ENCODE assay signal across 18 mouse cellular contexts in the genomic region with DNA sequence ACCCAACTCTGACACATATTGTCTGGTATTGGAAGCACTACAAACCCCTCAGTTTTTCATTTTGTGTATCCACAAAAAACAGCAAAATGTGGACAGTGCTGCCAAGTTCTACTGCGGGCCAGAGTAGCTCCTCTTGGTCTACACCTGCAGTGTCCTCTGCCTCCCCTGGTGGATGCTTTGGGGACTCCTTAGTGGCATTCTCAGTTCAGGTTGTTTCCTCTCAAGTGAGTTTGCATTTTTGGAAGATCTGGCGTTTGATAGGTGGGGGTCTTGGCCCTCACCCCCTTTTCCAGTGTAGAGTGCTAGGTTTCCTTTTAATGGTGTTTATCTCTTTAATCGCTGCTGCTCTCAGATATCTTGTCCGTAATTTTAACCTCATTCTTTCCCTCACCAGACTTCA.
DNase-seq lines count a peak whose midpoint lies in the region; ATAC-seq and TF ChIP-seq lines count a peak whose summit lies in the region.
"Had no signal": no experiment of that assay in that cellular context is flagged by ENCODE, and none has a peak within 500 bp of the region (broad histone marks: within the 10 kb centered on the region; RNA-seq: fewer than 3 reads in every experiment).

No protein-coding gene starts in this region.

- H3K27me3 ChIP-seq in hindbrain, postnatal 0 days (ENCODE audit: insufficient read depth, low read length) = no peaks in the 10 kb centered on the region
- H3K27me3 ChIP-seq in hindbrain, embryonic 13.5 days = no peaks in the 10 kb centered on the region
- no peaks in the 10 kb centered on the region for H3K27me3 ChIP-seq in Patski
- no peaks in the 10 kb centered on the region for H3K27me3 ChIP-seq in stomach, postnatal 0 days (ENCODE audit: control insufficient read depth, insufficient read depth, low read length)
- H3K27me3 ChIP-seq: forebrain, embryonic 15.5 days; heart, embryonic 13.5 days; midbrain, embryonic 15.5 days; neural tube, embryonic 13.5 days had no signal

- POLR2A ChIA-PET in Patski (lab: Charles Lee) = no interaction called here

- TF ChIP-seq EP300 in stomach, postnatal 0 days (optimal IDR thresholded peaks at IDR 0.05) = no peak

- H3K9ac ChIP-seq in hindbrain, postnatal 0 days (replicated peaks; ENCODE audit: low read length) = no peak overlapping the region
- no peak overlapping the region for H3K9ac ChIP-seq in hindbrain, embryonic 13.5 days
- H3K9ac ChIP-seq in stomach, postnatal 0 days (ENCODE audit: low read length) = no peak overlapping the region
- H3K9ac ChIP-seq: forebrain, embryonic 15.5 days; heart, embryonic 13.5 days; midbrain, embryonic 15.5 days; neural tube, embryonic 13.5 days had no signal

- 0 out of 2 replicates have a peak, but pooled peaks have one; percentile 17 for TF ChIP-seq CTCF in hindbrain, postnatal 0 days (IDR thresholded peaks at IDR 0.05; ENCODE audit: low read depth)
- TF ChIP-seq CTCF in Patski (IDR thresholded peaks at IDR 0.05) = peak; percentile 40
- peak; percentile 40 for TF ChIP-seq CTCF in stomach, postnatal 0 days (IDR thresholded peaks at IDR 0.05; ENCODE audit: low read depth)

- no peak overlapping the region for H3K27ac ChIP-seq in hindbrain, postnatal 0 days
- no peak overlapping the region for H3K27ac ChIP-seq in hindbrain, embryonic 13.5 days
- no peak overlapping the region for H3K27ac ChIP-seq in stomach, postnatal 0 days (replicated peaks)
- H3K27ac ChIP-seq: forebrain, embryonic 15.5 days; heart, embryonic 13.5 days; hindbrain, embryonic 10.5 days; macrophage; midbrain, embryonic 15.5 days; neural tube, embryonic 13.5 days had no signal

- no peak overlapping the region for H3K4me3 ChIP-seq in hindbrain, postnatal 0 days (ENCODE audit: low read length)
- H3K4me3 ChIP-seq in hindbrain, embryonic 13.5 days = no peak overlapping the region
- H3K4me3 ChIP-seq in stomach, postnatal 0 days (ENCODE audit: low read depth, low read length) = no peak overlapping the region
- H3K4me3 ChIP-seq: forebrain, embryonic 15.5 days; heart, embryonic 13.5 days; hindbrain, embryonic 10.5 days; midbrain, embryonic 15.5 days; neural tube, embryonic 13.5 days had no signal

- no peaks in the 10 kb centered on the region for H3K9me3 ChIP-seq in hindbrain, postnatal 0 days (ENCODE audit: low read length)
- H3K9me3 ChIP-seq in hindbrain, embryonic 13.5 days = no peaks in the 10 kb centered on the region
- H3K9me3 ChIP-seq in stomach, postnatal 0 days (ENCODE audit: control insufficient read depth, low read length) = no peaks in the 10 kb centered on the region
- H3K9me3 ChIP-seq: forebrain, embryonic 15.5 days; heart, embryonic 13.5 days; hindbrain, embryonic 10.5 days; midbrain, embryonic 15.5 days; neural tube, embryonic 13.5 days had no signal

- no peak for ATAC-seq in hindbrain, postnatal 0 days
- ATAC-seq in hindbrain, embryonic 13.5 days (ENCODE audit: low FRiP score) = no peak
- no peak for ATAC-seq in Patski
- no peak for ATAC-seq in stomach, postnatal 0 days (ENCODE audit: low FRiP score, low TSS enrichment)
- ATAC-seq: forebrain, embryonic 15.5 days; midbrain, embryonic 15.5 days had no signal

- no peaks in the 10 kb centered on the region for H3K36me3 ChIP-seq in hindbrain, postnatal 0 days (ENCODE audit: insufficient read depth, low read length)
- H3K36me3 ChIP-seq in hindbrain, embryonic 13.5 days = no peaks in the 10 kb centered on the region
- H3K36me3 ChIP-seq in stomach, postnatal 0 days (ENCODE audit: control insufficient read depth, insufficient read depth, low read length) = no peaks in the 10 kb centered on the region
- H3K36me3 ChIP-seq: forebrain, embryonic 15.5 days; heart, embryonic 13.5 days; hindbrain, embryonic 10.5 days; midbrain, embryonic 15.5 days; neural tube, embryonic 13.5 days had no signal

- 87% methylated on average over 4 of the region's 4 CpGs for WGBS in hindbrain, postnatal 0 days
- 84% methylated on average over 4 of the region's 4 CpGs for WGBS in hindbrain, embryonic 13.5 days
- 78% methylated on average over 4 of the region's 4 CpGs for WGBS in stomach, postnatal 0 days

- in situ Hi-C loops in Patski (cut with MboI; ENCODE audit: low pct_unique_long_range_greater_than_20kb) = loop anchor here (25.0 kb wide), 1 partner anchor 958 kb away; no protein-coding TSS in a partner anchor

- no peak for DNase-seq in hindbrain, postnatal 0 days (ENCODE audit: low spot score)
- peak; percentile 26 for DNase-seq in lung, postnatal 10 days
- no peak for DNase-seq in lung, adult 18-20 months
- no peak for DNase-seq in Patski (ENCODE audit: low read depth, low spot score)
- DNase-seq in stomach, postnatal 0 days (ENCODE audit: low spot score) = no peak
- no peak for DNase-seq in ovary, postnatal 14 days (ENCODE audit: low spot score)
- DNase-seq: cerebellum, adult 9-10 months; embryo, embryonic 11 days; gastrocnemius, postnatal 14 days; kidney, adult 11 months; liver had no signal

- CTCF ChIA-PET in Patski (lab: Charles Lee) = no interaction called here

- no peak overlapping the region for H3K4me2 ChIP-seq in hindbrain, postnatal 0 days (ENCODE audit: low read depth, low read length)
- H3K4me2 ChIP-seq in hindbrain, embryonic 13.5 days = no peak overlapping the region
- no peak overlapping the region for H3K4me2 ChIP-seq in stomach, postnatal 0 days (replicated peaks; ENCODE audit: low read depth)
- H3K4me2 ChIP-seq: forebrain, embryonic 15.5 days; heart, embryonic 13.5 days; midbrain, embryonic 15.5 days; neural tube, embryonic 13.5 days had no signal

- no peaks in the 10 kb centered on the region for H3K4me1 ChIP-seq in hindbrain, postnatal 0 days (ENCODE audit: insufficient read depth, low read length)
- H3K4me1 ChIP-seq in hindbrain, embryonic 13.5 days (replicated peaks) = no peaks in the 10 kb centered on the region
- H3K4me1 ChIP-seq in stomach, postnatal 0 days (replicated peaks; ENCODE audit: control insufficient read depth, insufficient read depth) = no peaks in the 10 kb centered on the region
- H3K4me1 ChIP-seq: forebrain, embryonic 15.5 days; heart, embryonic 13.5 days; hindbrain, embryonic 10.5 days; midbrain, embryonic 15.5 days; neural tube, embryonic 13.5 days had no signal
